Mouse (Mus musculus) embryonic facial prominence, embryonic 13.5 days (tissue): ENCODE results near the gene Tmem217. TPM values are rescaled to one million over a fixed set of nuclear protein-coding genes. Genes with fewer than 3 reads are reported as not detected.
"Not testable (repeated sequence)": the region's sequence is repeated elsewhere in the genome, so short reads cannot be mapped to it uniquely, and the experiment has no call there.

ENCODE experiments used
- ATAC-seq: fragments of 200-750 bp; cut with Nextera tagmentation; 2 replicates; pipeline ENCODE4 v1.8.0; 2017; ENCODE audit warnings: low read depth; ENCODE audit not compliant: insufficient number of reproducible peaks, insufficient read depth, low FRiP score, low TSS enrichment
- H3K27ac ChIP-seq: fragments of 300-500 bp; sonication (generic); 2 replicates; pipeline ENCODE4 v1.5.1; 2015; ENCODE audit warnings: moderate library complexity, mild to moderate bottlenecking, inconsistent platforms
- H3K27me3 ChIP-seq: fragments of 300-500 bp; sonication (generic); 2 replicates; pipeline ENCODE4 v1.6.1; 2015; ENCODE audit warnings: mild to moderate bottlenecking, inconsistent platforms
- H3K36me3 ChIP-seq: fragments of 300-500 bp; sonication (generic); 2 replicates; pipeline ENCODE4 v1.6.1; 2015; ENCODE audit warnings: mild to moderate bottlenecking, inconsistent platforms
- H3K4me1 ChIP-seq: fragments of 300-500 bp; sonication (generic); 2 replicates; pipeline ENCODE4 v1.6.1; 2015; ENCODE audit warnings: inconsistent platforms
- H3K4me2 ChIP-seq: fragments of 300-500 bp; sonication (generic); 2 replicates; pipeline ENCODE4 v1.6.1; 2015; ENCODE audit warnings: moderate library complexity, mild to moderate bottlenecking, inconsistent platforms
- H3K4me3 ChIP-seq: fragments of 300-500 bp; sonication (generic); 2 replicates; pipeline ENCODE4 v1.5.1; 2015; ENCODE audit warnings: mild to moderate bottlenecking, inconsistent platforms
- H3K9ac ChIP-seq: fragments of 300-500 bp; sonication (generic); 2 replicates; pipeline ENCODE4 v1.6.1; 2015; ENCODE audit warnings: mild to moderate bottlenecking, inconsistent platforms
- H3K9me3 ChIP-seq: fragments of 300-500 bp; sonication (generic); 2 replicates; pipeline ENCODE4 v1.6.1; 2016; ENCODE audit warnings: inconsistent platforms
- WGBS: fragments of 180-500 bp; shearing (Covaris S2); methylation state at CpG from one replicate; pipeline ENCODE4 v1.1.7; 2015; ENCODE audit warnings: mixed read lengths; 5-methylcytosine and 5-hydroxymethylcytosine counted together
- polyA plus RNA-seq: library from polyadenylated mRNA; unstranded; fragments of >200 nt; fragmentation: Nextera tagmentation; extraction: Ambion mirVana; gene quantifications from 2 replicates; pipeline ENCODE4 v1.2.1, GENCODE M21; 2015

Gene Tmem217
- polyA plus RNA-seq, 1 experiment from 2014 or later, result 2.3 TPM

DNA sequence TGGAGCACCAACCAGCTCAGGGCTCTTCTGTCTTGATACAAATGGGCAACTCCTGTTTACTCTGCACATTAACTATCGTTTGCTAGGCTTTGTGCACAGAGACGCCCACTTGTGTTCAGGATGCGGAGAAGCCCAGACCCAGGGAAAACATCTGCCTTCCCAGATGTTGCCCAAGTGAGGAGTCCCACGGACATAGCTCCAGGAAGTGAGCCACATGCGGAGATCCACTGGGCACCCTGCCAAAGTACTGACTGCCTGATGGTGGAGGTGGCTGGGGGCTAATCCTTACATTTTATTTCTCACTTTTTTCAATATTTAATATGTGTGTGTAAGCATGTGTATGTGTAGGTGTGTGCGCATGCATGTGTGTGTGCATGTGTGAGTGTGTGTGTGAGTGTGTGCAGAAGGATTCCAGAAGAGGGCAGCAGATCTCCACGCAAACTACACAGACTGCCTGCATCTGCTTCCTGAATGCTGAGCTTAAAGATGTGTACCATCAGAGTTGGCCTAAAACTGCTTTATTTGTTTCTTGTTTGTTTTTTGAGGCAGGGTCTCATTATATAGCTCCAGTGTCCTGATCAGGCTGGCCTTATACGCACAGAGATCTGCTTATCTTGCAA, 23.5 kb downstream of the Tmem217 start:
- no peak overlapping the region for H3K9ac ChIP-seq
- peaks cover 11% of the 10 kb centered on the region; the same call in 1 of the 2 replicates for H3K4me1 ChIP-seq
- no peak for ATAC-seq
- no peak overlapping the region for H3K4me2 ChIP-seq
- no peak overlapping the region for H3K27ac ChIP-seq
- 82% methylated on average over 8 of the region's 8 CpGs for WGBS
- H3K36me3 ChIP-seq, result no peaks in the 10 kb centered on the region
- no peaks in the 10 kb centered on the region for H3K27me3 ChIP-seq
- no peak overlapping the region for H3K4me3 ChIP-seq
- peaks cover 7% of the 10 kb centered on the region; the same call in 1 of the 2 replicates for H3K9me3 ChIP-seq

DNA sequence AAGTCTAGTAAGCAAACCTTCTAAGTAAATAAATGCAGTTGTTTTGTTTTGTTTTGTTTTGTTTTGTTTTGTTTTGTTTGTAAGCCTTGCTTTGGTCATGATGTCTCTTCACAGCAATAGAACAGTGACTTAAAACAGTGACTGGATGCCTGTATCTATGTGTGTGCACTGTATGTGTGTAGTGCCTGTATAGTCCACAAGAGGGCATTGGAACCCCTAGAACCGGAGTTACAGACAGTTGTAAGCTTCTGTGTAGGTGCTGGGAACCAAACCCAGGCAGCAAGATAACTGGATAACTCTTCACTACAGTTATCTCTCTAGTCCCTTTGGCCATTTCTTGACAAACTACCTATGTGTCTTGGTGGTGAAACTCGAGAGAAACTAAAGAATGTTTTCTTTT, 26.6 kb downstream of the Tmem217 start:
- no peak overlapping the region for H3K27ac ChIP-seq
- no peaks in the 10 kb centered on the region for H3K36me3 ChIP-seq
- peaks cover 7% of the 10 kb centered on the region; the same call in 1 of the 2 replicates for H3K9me3 ChIP-seq
- no peaks in the 10 kb centered on the region for H3K4me1 ChIP-seq
- ATAC-seq, result no peak
- 78% methylated on average over 2 of the region's 2 CpGs for WGBS
- H3K9ac ChIP-seq, result no peak overlapping the region
- no peak overlapping the region for H3K4me2 ChIP-seq
- H3K4me3 ChIP-seq, result no peak overlapping the region
- no peaks in the 10 kb centered on the region for H3K27me3 ChIP-seq

- H3K36me3 ChIP-seq, result no peaks in the 10 kb centered on the region
- ATAC-seq, result no peak
- no peak overlapping the region for H3K4me2 ChIP-seq
- H3K4me3 ChIP-seq, result no peak overlapping the region
- 77% methylated on average over 8 of the region's 8 CpGs for WGBS
- no peak overlapping the region for H3K27ac ChIP-seq
- H3K9ac ChIP-seq, result no peak overlapping the region
- H3K27me3 ChIP-seq, result no peaks in the 10 kb centered on the region
- no peaks in the 10 kb centered on the region for H3K4me1 ChIP-seq
- H3K9me3 ChIP-seq, result no peaks in the 10 kb centered on the region
These were observed 32.5 kb downstream of the Tmem217 start for GRCm38 (mm10) chr17:29519731-29520130.

GRCm38 (mm10) chr17:29518665-29519064, 33.5 kb downstream of the Tmem217 start:
- H3K4me2 ChIP-seq, H3K4me3 ChIP-seq, ATAC-seq, H3K27me3 ChIP-seq, H3K4me1 ChIP-seq, H3K27ac ChIP-seq, H3K9ac ChIP-seq, H3K9me3 ChIP-seq, H3K36me3 ChIP-seq: not testable (repeated sequence)
- 91% methylated on average over 5 of the region's 5 CpGs for WGBS

GRCm38 (mm10) chr17:29514435-29514834, 37.8 kb downstream of the Tmem217 start:
- Histone ChIP-seq H3K27me3 (no peaks in the 10 kb centered on the region), H3K27ac (peak overlapping the region; percentile 57; the same call in 1 of the 2 replicates), H3K36me3 (no peaks in the 10 kb centered on the region), H3K9ac (no peak overlapping the region), H3K4me2 (0 out of 2 replicates have a peak overlapping the region, but pooled peaks have one; percentile 11), H3K9me3 (no peaks in the 10 kb centered on the region), H3K4me1 (peaks cover 4% of the 10 kb centered on the region), H3K4me3 (no peak overlapping the region)
- 1% methylated on average over 11 of the region's 11 CpGs for WGBS
- peak; percentile 48; the same call in 1 of the 2 replicates for ATAC-seq

GRCm38 (mm10) chr17:29513044-29513730, 39.0 kb downstream of the Tmem217 start:
- 38% methylated on average over 13 of the region's 13 CpGs for WGBS
- H3K27me3 ChIP-seq, result no peaks in the 10 kb centered on the region
- no peaks in the 10 kb centered on the region for H3K36me3 ChIP-seq
- ATAC-seq, result no peak
- no peaks in the 10 kb centered on the region for H3K9me3 ChIP-seq
- H3K4me3 ChIP-seq, result no peak overlapping the region
- no peak overlapping the region for H3K27ac ChIP-seq
- no peak overlapping the region for H3K4me2 ChIP-seq
- H3K9ac ChIP-seq, result no peak overlapping the region
- H3K4me1 ChIP-seq, result peaks cover 4% of the 10 kb centered on the region

GRCm38 (mm10) chr17:29510691-29511090, 41.5 kb downstream of the Tmem217 start:
- peaks cover 4% of the 10 kb centered on the region for H3K4me1 ChIP-seq
- WGBS, result 57% methylated on average over 8 of the region's 8 CpGs
- no peaks in the 10 kb centered on the region for H3K27me3 ChIP-seq
- no peak overlapping the region for H3K4me2 ChIP-seq
- ATAC-seq, result no peak
- H3K4me3 ChIP-seq, result no peak overlapping the region
- no peaks in the 10 kb centered on the region for H3K9me3 ChIP-seq
- no peak overlapping the region for H3K9ac ChIP-seq
- no peak overlapping the region for H3K27ac ChIP-seq
- H3K36me3 ChIP-seq, result no peaks in the 10 kb centered on the region

DNA sequence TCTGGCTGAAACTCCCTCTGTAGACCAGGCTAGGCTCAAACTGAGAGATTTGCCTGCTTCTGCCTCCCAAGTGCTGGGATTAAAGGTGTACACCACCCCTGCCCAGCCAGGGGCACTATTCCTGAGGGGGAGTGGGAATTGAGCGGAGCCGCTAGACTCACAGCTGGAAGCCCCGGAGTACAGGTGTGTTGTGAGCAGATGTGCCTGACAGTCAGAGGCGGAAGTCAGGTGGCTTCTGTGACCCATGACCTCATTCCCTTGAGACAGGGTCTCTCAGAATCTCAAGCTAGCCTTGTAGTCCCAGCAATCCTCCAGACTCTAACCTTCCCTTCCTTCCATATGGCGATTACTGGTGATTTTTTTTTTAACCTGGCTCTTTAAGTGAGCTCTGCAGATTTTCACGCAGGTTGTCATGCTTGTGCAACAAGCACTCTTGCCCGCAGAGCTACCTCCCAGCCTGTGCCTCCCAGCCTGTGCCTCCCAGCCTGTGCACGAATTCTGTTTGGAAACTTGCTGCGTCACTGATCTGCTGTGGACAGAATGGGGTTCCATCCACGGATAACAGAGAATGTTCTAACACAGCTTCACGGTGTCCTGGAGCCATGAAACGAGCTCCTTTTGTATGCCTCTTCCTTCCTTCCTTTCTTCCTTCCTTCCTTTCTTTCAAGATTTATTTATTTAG, 43.1 kb downstream of the Tmem217 start:
- no peaks in the 10 kb centered on the region for H3K36me3 ChIP-seq
- H3K27ac ChIP-seq, result no peak overlapping the region
- H3K27me3 ChIP-seq, result no peaks in the 10 kb centered on the region
- ATAC-seq, result no peak
- H3K9ac ChIP-seq, result no peak overlapping the region
- no peak overlapping the region for H3K4me3 ChIP-seq
- no peaks in the 10 kb centered on the region for H3K9me3 ChIP-seq
- H3K4me2 ChIP-seq, result no peak overlapping the region
- H3K4me1 ChIP-seq, result peaks cover under 1% of the 10 kb centered on the region
- 73% methylated on average over 12 of the region's 12 CpGs for WGBS

DNA sequence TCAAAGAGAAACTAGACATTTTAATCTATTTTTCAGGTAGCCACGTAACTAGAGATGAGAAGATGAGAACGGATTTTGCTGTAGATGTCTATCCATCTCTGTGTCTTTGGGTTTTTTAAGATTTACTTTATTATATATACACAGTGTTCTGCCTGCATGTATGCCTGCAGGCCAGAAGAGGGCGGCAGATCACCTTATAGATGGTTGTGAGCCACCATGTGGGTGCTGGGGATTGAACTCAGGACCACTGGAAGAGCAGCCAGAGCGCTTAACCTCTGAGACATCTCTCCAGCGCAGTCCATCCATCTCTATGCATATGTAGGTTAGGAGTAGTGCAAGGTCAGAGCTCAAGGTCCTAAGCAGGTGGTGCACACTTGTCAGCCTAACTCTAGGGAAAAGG, 48.5 kb downstream of the Tmem217 start:
- WGBS, result 78% methylated on average over 5 of the region's 5 CpGs
- no peak overlapping the region for H3K4me2 ChIP-seq
- H3K4me1 ChIP-seq, result peaks cover 11% of the 10 kb centered on the region
- H3K27ac ChIP-seq, result no peak overlapping the region
- no peaks in the 10 kb centered on the region for H3K9me3 ChIP-seq
- no peaks in the 10 kb centered on the region for H3K36me3 ChIP-seq
- no peak for ATAC-seq
- H3K27me3 ChIP-seq, result 0 out of 2 replicates have a peak, but pooled peaks cover 3% of the 10 kb centered on the region
- H3K9ac ChIP-seq, result no peak overlapping the region
- H3K4me3 ChIP-seq, result no peak overlapping the region

DNA sequence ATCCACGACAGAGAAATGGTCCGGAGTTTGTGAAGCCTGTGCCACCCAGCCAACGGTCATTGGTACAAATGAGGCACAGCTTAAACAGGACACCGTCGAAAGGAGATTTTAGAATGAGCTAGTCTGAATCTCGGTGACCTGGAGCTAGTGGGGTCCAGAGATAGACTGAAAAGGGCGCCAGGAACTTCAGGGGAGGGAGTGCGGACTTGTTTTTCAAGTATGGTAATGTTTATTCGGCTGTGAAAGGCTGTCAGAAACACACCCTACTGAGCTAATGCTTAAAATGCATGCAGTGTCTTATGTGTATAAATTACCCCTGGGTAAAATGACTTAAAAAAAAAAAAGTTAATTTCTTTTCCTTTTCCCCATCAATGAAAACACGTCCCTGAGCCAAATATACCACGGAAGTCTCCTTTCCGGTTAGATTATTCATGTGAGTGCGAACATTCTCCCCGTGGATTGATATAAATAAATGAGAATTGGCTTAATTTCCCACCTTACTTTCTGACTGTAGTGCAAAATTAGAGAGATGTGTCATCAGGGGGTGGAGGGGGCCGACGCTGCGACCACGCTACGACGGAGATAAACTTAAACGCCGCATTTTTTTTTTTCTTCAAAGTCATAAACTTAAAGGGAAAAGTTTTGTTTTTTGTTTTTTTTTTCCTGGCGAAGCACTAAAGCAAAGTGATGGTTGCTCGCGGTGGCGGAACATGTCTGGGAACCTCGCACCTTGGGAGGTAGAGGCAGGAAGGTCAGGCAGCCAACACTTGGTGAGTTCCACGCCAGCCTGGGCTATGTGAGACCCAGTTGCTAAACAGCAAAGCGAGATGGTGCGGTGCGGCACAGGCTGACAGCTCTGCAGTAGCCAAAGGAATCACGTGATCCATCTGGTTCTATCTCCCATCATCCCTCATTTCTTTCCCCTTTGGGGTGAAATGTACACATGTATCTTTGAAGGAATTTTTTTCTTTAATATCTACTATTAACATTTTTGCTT, 49.2 kb downstream of the Tmem217 start:
- 0 out of 2 replicates have a peak, but pooled peaks cover 3% of the 10 kb centered on the region for H3K27me3 ChIP-seq
- no peaks in the 10 kb centered on the region for H3K9me3 ChIP-seq
- H3K4me3 ChIP-seq, result peak overlapping the region; percentile 24
- H3K4me1 ChIP-seq, result peaks cover 16% of the 10 kb centered on the region
- 14% methylated on average over 32 of the region's 32 CpGs for whole genome bisulfite sequencing
- peak overlapping the region; percentile 51 for H3K4me2 ChIP-seq
- H3K36me3 ChIP-seq, result no peaks in the 10 kb centered on the region
- H3K27ac ChIP-seq, result no peak overlapping the region
- no peak for ATAC-seq
- H3K9ac ChIP-seq, result 0 out of 2 replicates have a peak overlapping the region, but pooled peaks have one; percentile 40
